Mouse (Mus musculus): ENCODE data around the gene Amer2. TPM values are rescaled to one million over a fixed set of nuclear protein-coding genes. Genes with fewer than 3 reads are reported as not detected.
"Not testable (repeated sequence)": the region's sequence is repeated elsewhere in the genome, so short reads cannot be mapped to it uniquely, and the experiment has no call there.

Gene Amer2
- total RNA-seq (2015) (0.37 and 0.49 TPM in 2 replicates), total RNA-seq (2017) (under 0.01 and 0.17 TPM in 2 replicates)

DNA sequence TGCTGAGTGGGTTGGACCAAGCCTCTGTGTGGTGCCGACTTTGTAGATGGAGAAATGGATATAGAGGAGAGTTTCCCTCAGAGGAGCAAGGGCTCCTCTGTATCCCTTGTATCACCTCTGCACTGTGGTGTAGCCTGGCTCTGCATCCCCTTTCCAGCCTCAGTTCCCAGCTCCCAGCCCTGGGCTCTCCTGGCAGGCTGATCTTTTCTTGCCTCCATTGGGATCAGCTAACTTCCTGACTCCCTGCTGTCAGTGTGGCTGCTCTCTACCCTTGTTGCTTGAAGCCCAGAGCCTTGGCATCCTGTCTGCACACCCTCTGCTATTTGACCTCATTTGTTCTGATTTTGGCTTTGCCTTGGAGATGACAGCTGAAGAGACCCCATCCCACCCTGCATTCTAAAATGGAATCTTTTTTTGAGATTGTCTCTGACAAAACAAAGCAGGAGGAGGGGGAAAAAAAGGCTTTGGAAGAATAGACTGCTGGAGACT, at the start of gene Amer2:
TSS of gene Amer2 (plus strand) at position 439 of the 489 bp plus-strand sequence.
- ATAC-seq (replicated peaks; ENCODE audit: poor library complexity) = no peak

DNA sequence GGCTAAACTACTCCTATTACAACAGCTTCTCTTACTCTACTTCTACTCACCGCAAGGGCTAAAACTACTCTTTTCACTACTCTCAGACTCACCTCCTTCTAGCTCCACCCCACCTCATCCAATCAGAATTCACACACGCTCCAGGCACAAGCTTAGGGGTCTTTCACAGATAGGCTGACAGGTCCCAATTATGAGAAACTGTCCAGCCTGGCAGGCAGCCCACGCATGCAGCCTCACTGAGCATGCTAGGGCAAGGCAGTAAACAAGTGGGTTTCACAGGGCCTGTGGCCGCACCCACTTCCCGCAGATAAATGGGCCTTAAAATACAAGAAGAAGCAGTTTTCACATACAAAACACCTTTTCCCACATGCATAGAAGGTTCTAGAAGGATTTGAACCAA, 33.1 kb upstream of the Amer2 start:
- ATAC-seq (replicated peaks; ENCODE audit: poor library complexity) = not testable (repeated sequence)

- no peak for ATAC-seq (replicated peaks; ENCODE audit: poor library complexity)
These were observed 32.5 kb upstream of the Amer2 start for GRCm38 (mm10) chr14:60340570-60340969.

GRCm38 (mm10) chr14:60345326-60345876, 27.7 kb upstream of the Amer2 start:
- peak; percentile 80 for ATAC-seq (replicated peaks; ENCODE audit: poor library complexity)

- no peak for ATAC-seq (replicated peaks; ENCODE audit: poor library complexity)
These were observed 14.7 kb upstream of the Amer2 start for GRCm38 (mm10) chr14:60358347-60358746.

DNA sequence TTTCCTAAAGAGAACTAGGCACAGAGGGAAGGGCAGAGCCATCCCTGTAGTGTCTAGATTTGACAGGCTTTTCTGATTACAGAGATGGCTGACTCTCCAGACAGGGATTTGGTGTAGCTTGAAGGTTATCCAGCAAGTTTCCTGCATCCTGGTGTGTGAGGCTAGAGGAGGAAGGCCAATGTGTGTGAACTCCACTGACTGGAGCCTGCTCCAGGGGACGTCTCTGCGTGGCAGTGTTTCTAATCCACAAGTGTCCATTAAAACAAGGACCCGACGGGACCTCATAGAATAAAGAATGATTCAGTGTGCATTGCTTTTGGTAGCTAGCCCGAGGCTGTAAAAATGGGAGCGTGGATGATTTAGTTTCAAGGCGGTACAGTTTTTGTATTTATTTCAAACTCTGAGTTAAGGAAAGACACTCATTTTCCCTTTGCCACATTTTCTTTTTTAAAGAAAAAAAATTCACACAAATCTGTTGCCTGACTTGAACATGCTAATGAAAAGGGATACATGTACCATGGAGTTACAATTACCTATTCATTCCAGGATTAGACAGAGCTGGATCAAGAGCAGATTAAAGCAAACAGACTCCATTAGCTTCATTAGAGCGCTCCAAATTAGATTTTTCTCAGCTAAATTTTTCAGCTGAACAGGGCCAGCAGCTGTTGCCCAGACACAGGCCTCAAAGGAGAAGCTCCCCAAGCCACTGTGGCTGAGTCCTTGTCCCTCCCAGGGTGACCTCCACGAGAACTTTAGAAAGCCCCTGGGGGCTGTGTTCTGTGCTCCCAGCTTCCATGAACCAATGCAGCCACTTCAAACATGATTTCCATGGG, 11.5 kb upstream of the Amer2 start:
- no peak for ATAC-seq (replicated peaks; ENCODE audit: poor library complexity)

- ATAC-seq (replicated peaks; ENCODE audit: poor library complexity) = no peak
These were observed 6.3 kb upstream of the Amer2 start for GRCm38 (mm10) chr14:60366729-60367128.

DNA sequence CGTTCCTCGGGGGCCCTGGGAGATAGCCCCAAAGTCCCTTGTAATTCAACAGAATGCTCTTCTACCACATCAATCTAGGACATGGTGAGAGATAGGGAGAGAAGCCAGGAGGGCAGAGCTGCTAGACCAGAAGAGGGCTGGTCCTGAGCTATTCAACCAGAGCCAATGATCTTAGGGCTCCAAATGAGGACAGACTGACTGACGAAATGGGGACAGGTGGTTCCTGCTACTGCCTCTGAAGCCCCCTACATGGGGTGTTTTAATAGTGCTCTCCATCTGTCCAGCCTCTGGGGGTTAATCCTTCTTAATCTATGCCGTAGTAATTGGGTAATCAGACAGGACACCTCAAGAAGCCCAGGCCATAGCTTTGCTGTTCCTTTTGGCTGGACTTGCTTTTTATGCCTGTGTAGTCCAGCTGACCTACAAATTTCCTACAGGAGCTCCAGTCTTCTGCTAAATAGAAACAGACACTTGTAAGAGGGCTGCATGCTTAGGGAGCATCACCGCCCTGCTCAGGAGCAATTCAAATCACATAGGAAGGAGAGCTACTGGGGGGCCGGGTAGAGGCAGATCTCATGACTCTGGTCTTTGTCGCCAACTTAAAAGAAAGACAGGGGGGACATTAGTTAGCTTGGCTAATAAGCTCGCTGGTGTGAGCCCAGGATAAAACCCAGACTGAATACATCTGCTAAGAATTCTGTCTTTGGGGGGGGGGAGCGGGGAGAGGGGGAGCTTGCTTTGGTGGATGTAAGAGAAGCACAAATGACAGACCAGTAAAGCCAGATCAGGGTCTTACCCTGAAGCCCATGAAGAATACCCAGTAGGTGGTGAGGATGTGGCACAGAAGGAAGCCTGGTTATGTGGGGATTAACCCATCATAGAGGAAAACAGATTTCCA, 4.0 kb upstream of the Amer2 start:
- ATAC-seq (replicated peaks; ENCODE audit: poor library complexity) = no peak

DNA sequence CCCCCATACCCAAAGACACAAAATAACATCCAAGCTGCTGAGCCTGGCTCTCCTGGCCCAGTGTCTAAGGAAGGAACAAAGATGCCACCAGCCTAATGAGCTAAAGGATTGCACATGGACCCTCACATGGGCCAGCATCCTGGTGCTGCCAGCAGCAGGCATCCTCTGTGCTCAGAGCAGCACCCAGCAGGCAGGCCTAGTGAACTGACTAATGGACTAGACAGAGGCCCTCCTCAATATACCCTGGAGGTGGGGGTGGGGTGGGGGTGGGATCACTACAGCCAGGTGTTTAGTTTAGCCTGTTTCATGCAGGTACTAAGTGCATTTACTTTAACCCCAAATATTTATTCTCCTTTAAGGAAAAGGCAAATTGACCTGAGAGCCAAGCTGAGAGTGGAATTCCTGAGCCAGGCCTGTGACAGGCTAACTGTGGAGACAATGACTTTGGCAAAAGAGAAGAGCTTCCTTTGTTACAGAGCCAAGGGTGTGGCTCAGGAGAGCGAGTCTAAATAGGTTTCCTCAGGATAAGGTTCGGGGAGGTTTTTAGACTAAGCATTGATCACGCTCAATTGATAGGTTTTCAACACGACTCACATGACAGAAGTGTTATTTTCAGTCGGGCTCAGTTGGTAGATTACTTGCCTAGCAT, 3.3 kb upstream of the Amer2 start:
- ATAC-seq (replicated peaks; ENCODE audit: poor library complexity) = no peak

GRCm38 (mm10) chr14:60377107-60377506, 4.0 kb downstream of the Amer2 start:
- no peak for ATAC-seq (replicated peaks; ENCODE audit: poor library complexity)

GRCm38 (mm10) chr14:60377546-60377945, 4.5 kb downstream of the Amer2 start:
- ATAC-seq (replicated peaks; ENCODE audit: poor library complexity) = no peak

DNA sequence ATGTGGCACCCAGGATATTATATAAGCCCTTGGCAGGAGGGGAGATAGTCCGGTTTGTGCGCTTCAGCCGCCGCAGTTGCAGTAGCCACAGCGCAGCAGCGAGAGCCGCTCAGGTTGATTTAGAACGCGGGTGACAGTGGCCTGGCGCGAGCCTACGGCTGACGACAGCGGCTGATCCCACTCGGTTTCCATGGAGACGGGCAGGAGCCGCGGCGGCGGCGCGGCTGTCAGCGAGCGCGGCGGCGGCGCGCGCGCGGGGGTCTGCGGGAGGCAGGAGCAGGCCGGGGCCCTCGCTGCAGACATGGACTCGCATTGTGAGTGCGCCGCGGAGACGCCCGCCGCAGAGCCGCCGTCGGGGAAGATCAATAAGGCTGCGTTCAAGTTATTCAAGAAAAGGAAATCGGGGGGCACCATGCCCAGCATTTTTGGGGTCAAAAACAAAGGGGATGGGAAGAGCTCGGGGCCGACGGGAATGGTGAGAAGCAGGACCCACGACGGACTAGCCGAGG, 5.1 kb downstream of the Amer2 start:
- ATAC-seq (replicated peaks; ENCODE audit: poor library complexity) = peak; percentile 60

GRCm38 (mm10) chr14:60378566-60379322, 5.7 kb downstream of the Amer2 start:
- peak; percentile 43 for ATAC-seq (replicated peaks; ENCODE audit: poor library complexity)

GRCm38 (mm10) chr14:60379323-60379957, 6.4 kb downstream of the Amer2 start:
- no peak for ATAC-seq (replicated peaks; ENCODE audit: poor library complexity)

- no peak for ATAC-seq (replicated peaks; ENCODE audit: poor library complexity)
These were observed 6.9 kb downstream of the Amer2 start for GRCm38 (mm10) chr14:60379958-60380330.

- ATAC-seq (replicated peaks; ENCODE audit: poor library complexity) = no peak
These were observed 8.6 kb downstream of the Amer2 start for GRCm38 (mm10) chr14:60381671-60382070.

DNA sequence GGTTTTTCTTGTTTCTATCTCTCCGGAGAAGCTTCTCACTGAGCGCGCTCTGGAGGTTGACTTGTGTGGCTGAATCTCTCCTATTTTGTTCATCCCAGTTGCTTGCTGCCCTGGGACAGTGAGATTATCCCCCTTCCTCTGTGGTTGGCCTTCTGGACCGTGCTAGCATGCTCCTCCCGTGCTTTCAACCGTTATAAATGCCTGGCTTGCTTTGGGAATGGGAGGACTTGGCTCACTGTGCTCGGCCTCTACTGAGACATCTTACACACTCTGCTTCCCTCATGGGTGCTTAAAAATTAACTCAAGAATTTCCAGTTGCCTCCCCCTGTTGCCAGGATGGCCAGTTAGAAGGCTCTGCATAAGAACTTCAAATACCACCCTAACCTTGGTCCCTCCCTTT, 10.8 kb downstream of the Amer2 start:
- no peak for ATAC-seq (replicated peaks; ENCODE audit: poor library complexity)

- ATAC-seq (replicated peaks; ENCODE audit: poor library complexity) = peak; percentile 70
These were observed 11.2 kb downstream of the Amer2 start for GRCm38 (mm10) chr14:60384269-60384668.

- ATAC-seq (replicated peaks; ENCODE audit: poor library complexity) = no peak
These were observed 12.1 kb downstream of the Amer2 start for GRCm38 (mm10) chr14:60385079-60385643.

Data from megakaryocyte progenitor cell, adult 5-6 weeks (primary cell).